Mouse (Mus musculus) neural tube, embryonic 15.5 days (tissue): ENCODE data around the gene Ece1. TPM values are rescaled to one million over a fixed set of nuclear protein-coding genes. Genes with fewer than 3 reads are reported as not detected.
A peak's percentile ranks its signal among the peaks of the same experiment; 100 is the strongest.

ENCODE experiments used
- ATAC-seq: fragments of 200-750 bp; cut with Nextera tagmentation; 2 replicates; pipeline ENCODE4 v1.8.0; 2017; ENCODE audit warnings: mild to moderate bottlenecking, moderate TSS enrichment, moderate library complexity; ENCODE audit not compliant: low FRiP score
- H3K27ac ChIP-seq: fragments of 300-500 bp; sonication (generic); replicated peaks from 2 replicates; pipeline ENCODE4 v1.5.1; 2015; ENCODE audit warnings: mild to moderate bottlenecking, inconsistent platforms
- H3K27me3 ChIP-seq: fragments of 300-500 bp; sonication (generic); replicated peaks from 2 replicates; pipeline ENCODE4 v1.6.1; 2015; ENCODE audit warnings: inconsistent platforms
- H3K36me3 ChIP-seq: fragments of 300-500 bp; sonication (generic); 2 replicates; pipeline ENCODE4 v1.6.1; 2015; ENCODE audit warnings: inconsistent platforms
- H3K4me1 ChIP-seq: fragments of 300-500 bp; sonication (generic); 2 replicates; pipeline ENCODE4 v1.6.1; 2015; ENCODE audit warnings: inconsistent platforms
- H3K4me2 ChIP-seq: fragments of 300-500 bp; sonication (generic); 2 replicates; pipeline ENCODE4 v1.6.1; 2015; ENCODE audit warnings: inconsistent platforms, mild to moderate bottlenecking, moderate library complexity
- H3K4me3 ChIP-seq: fragments of 300-500 bp; sonication (generic); replicated peaks from 2 replicates; pipeline ENCODE4 v1.5.1; 2015; ENCODE audit warnings: mild to moderate bottlenecking, inconsistent platforms
- H3K9ac ChIP-seq: fragments of 300-500 bp; sonication (generic); replicated peaks from 2 replicates; pipeline ENCODE4 v1.6.1; 2015; ENCODE audit warnings: mild to moderate bottlenecking, inconsistent platforms
- H3K9me3 ChIP-seq: fragments of 300-500 bp; sonication (generic); replicated peaks from 2 replicates; pipeline ENCODE4 v1.6.1; 2016; ENCODE audit warnings: inconsistent platforms
- WGBS: fragments of 180-500 bp; shearing (Covaris S2); methylation state at CpG from one replicate; pipeline ENCODE4 v1.1.7; 2015; ENCODE audit warnings: mixed read lengths; 5-methylcytosine and 5-hydroxymethylcytosine counted together
- polyA plus RNA-seq: library from polyadenylated mRNA; unstranded; fragments of >200 nt; fragmentation: Nextera tagmentation; extraction: Ambion mirVana; gene quantifications from 2 replicates; pipeline ENCODE4 v1.2.1, GENCODE M21; 2015

Ece1 gene
- polyA plus RNA-seq, 1 experiment from 2014 or later = 23.0 TPM

DNA sequence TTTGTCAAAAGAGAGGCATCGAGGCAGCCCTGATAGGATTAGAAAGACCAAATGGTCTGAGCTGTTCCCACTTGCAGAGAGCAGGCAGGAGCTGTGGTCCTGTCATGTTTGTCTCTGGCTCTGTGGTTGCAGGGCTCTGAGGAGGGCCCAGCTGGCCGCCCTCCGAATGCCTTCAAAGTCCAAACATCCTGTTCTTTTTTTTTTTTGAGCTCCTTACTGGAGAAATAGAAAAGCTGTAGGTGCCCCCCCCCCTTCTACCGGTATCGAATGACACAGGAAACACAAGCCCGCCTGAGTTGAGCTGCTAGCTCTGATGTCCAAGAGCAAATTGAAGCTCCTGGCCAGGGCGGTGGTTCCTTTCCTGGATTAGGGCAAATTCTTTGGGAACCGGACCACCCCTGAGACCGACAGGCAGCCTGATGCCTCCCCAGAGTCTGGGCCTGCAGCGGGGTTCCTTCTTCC is 58.5 kb downstream of the Ece1 start:
- peaks cover 39% of the 10 kb centered on the region for H3K4me1 ChIP-seq
- no peaks in the 10 kb centered on the region for H3K9me3 ChIP-seq
- WGBS = 47% methylated on average over 10 of the region's 10 CpGs
- H3K4me2 ChIP-seq = no peak overlapping the region
- H3K9ac ChIP-seq = no peak overlapping the region
- H3K36me3 ChIP-seq = no peaks in the 10 kb centered on the region
- H3K27me3 ChIP-seq = no peaks in the 10 kb centered on the region
- peak overlapping the region; percentile 65 for H3K27ac ChIP-seq
- no peak overlapping the region for H3K4me3 ChIP-seq
- ATAC-seq = no peak

DNA sequence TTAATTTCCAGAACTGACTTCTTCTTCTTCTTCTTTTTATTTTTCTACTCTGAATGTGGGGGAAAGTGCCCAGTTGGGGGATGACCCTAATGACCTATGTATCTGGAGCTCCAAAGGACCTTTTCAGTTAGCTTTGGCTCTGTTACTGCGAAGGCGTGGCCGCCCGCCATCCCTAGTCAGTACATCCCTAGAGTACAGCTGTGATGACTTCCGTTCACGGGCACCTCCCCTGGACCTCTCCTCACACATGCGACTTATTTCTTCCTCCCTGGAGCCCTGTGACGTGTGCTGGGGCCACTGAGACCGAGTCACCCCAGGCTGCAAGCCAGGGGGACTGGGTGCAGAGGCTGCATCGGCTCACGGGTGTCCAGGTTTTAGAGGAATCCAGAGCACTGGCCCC is 59.5 kb downstream of the Ece1 start:
- 89% methylated on average over 11 of the region's 11 CpGs for WGBS
- Histone ChIP-seq H3K9ac (no peak overlapping the region), H3K4me3 (no peak overlapping the region), H3K4me2 (no peak overlapping the region), H3K27me3 (no peaks in the 10 kb centered on the region), H3K27ac (no peak overlapping the region), H3K36me3 (no peaks in the 10 kb centered on the region), H3K4me1 (peaks cover 43% of the 10 kb centered on the region), H3K9me3 (no peaks in the 10 kb centered on the region)
- no peak for ATAC-seq

DNA sequence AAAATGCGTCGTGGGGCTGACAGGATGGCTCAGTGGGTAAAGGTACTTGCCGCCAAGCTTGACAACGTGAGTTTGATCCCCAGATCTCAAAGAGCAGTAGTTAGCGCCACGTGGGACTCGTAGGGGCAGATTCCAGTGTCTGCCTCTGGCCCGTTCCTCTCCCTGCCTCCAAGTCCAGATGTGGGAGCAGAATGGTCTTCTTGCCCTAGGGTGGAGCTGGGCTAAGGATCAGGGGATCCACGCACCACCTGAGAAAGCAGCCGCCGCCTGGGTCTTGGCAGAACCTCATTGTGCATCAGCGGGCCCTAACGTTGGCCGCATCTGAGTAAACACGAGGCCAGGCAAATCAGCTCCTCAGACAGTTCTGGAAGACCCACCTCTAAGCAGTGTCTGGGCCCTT is 61.0 kb downstream of the Ece1 start:
- Histone ChIP-seq H3K4me1 (peaks cover 31% of the 10 kb centered on the region), H3K4me3 (no peak overlapping the region), H3K9ac (no peak overlapping the region), H3K9me3 (no peaks in the 10 kb centered on the region), H3K36me3 (peaks cover 3% of the 10 kb centered on the region; the same call in 1 of the 2 replicates), H3K4me2 (no peak overlapping the region), H3K27ac (no peak overlapping the region), H3K27me3 (no peaks in the 10 kb centered on the region)
- 88% methylated on average over 15 of the region's 15 CpGs for WGBS
- ATAC-seq = no peak

DNA sequence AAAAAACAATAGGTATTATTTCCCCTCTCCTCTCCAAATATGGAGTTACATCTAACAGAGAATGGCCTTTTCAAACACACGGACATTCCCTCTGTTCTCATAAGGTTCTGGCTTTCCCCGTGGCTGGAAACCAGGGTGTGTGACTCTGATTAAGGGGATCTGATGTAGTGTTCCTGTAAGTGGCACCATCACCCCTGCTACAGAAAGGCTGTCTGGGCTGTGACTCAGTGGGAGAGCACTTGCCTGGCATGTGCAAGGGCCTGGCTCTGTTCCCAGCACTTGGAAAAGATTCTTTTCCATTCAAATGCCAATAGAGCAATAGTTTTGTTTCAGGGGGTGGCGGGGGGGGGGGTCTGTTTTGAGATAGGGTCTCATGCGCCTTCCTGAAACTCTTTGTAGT is 63.1 kb downstream of the Ece1 start:
- no peaks in the 10 kb centered on the region for H3K9me3 ChIP-seq
- no peaks in the 10 kb centered on the region for H3K27me3 ChIP-seq
- WGBS = 66% methylated on average over 4 of the region's 4 CpGs
- peaks cover 10% of the 10 kb centered on the region for H3K4me1 ChIP-seq
- H3K4me3 ChIP-seq = no peak overlapping the region
- ATAC-seq = no peak
- no peak overlapping the region for H3K27ac ChIP-seq
- no peak overlapping the region for H3K9ac ChIP-seq
- H3K4me2 ChIP-seq = no peak overlapping the region
- peaks cover 6% of the 10 kb centered on the region; the same call in 1 of the 2 replicates for H3K36me3 ChIP-seq

DNA sequence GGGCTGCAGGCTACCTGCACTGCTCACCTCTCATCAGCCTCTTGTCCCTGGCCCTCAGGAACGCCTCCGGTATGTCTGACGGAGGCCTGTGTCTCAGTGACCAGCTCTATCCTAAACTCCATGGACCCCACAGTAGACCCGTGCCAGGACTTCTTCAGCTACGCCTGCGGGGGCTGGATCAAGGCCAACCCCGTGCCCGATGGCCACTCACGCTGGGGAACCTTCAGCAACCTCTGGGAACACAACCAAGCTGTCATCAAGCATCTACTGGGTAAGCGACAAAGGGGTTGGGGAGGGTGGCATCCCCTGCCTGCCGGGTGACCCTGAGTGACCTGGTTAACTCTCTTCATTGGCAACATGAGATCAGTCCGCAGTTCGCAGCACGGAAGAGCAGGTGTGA is 64.1 kb downstream of the Ece1 start:
- Histone ChIP-seq H3K27ac (no peak overlapping the region), H3K4me1 (peaks cover 16% of the 10 kb centered on the region), H3K4me2 (no peak overlapping the region), H3K36me3 (peaks cover 6% of the 10 kb centered on the region; the same call in 1 of the 2 replicates), H3K27me3 (no peaks in the 10 kb centered on the region), H3K9me3 (no peaks in the 10 kb centered on the region), H3K9ac (no peak overlapping the region), H3K4me3 (no peak overlapping the region)
- WGBS = 80% methylated on average over 14 of the region's 14 CpGs
- no peak for ATAC-seq

DNA sequence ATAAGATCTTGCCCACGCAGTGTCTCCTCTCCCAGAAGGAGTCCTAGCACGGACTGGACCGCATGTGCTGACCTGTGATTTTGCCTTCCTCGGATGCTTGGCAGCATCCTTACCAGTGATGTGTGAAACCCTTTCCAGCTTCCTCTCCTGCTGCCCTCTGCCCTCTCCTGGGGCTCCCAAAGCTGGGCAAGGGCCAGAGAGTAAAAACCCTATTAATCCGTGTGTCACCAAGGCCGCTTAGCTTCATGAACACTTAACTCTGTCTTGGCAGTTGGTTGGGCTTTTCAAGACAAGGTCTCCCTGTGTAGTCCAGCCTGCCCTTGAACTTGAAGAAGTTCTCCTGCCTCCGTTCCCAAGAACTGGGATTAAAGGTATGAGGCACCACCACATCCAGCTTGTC is 65.1 kb downstream of the Ece1 start:
- H3K27me3 ChIP-seq = no peaks in the 10 kb centered on the region
- WGBS = 84% methylated on average over 7 of the region's 7 CpGs
- H3K27ac ChIP-seq = no peak overlapping the region
- peaks cover 20% of the 10 kb centered on the region for H3K4me1 ChIP-seq
- H3K36me3 ChIP-seq = peaks cover 6% of the 10 kb centered on the region; the same call in 1 of the 2 replicates
- no peak overlapping the region for H3K4me3 ChIP-seq
- H3K4me2 ChIP-seq = no peak overlapping the region
- no peak for ATAC-seq
- no peak overlapping the region for H3K9ac ChIP-seq
- H3K9me3 ChIP-seq = no peaks in the 10 kb centered on the region

DNA sequence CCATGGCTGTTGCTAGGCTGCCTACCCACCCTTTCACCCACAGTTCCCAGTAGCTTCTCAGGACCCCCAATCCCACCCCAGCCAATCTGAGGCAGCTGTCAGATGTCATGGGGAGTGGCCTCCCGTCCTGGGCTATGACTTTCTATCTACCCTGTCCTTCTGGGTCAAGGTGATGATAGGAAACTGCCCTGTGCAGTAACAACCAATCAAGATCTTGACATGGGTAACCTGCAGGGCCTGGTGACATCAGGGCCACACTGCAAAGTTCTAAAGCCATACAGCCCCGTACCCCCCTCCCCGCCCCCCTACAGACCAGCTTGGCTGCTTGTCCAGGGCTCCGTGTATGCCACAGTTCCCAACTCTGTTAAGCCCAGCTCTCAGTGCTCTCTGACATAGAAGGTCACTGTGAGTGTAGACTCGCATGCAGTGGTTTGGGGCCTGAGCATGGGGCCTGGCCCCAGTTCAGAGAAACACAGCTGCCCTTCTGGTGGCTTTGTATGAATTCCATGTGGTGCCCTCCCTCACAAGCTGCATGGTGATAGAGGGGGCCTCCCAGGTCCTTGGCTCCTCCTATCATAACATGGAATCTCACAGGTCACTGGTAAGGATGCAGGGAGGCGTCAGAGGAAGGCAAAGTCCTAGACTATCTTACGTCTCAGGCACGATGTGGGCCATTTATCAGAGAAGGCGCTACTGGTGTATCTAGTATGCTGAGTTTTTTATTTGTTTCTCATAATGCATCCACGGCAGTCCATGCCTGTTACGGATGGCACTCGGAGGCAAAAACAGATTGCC is 65.9 kb downstream of the Ece1 start:
- Histone ChIP-seq H3K36me3 (peaks cover 6% of the 10 kb centered on the region; the same call in 1 of the 2 replicates), H3K9me3 (no peaks in the 10 kb centered on the region), H3K4me1 (peaks cover 22% of the 10 kb centered on the region), H3K4me2 (no peak overlapping the region), H3K4me3 (no peak overlapping the region), H3K27me3 (no peaks in the 10 kb centered on the region), H3K27ac (no peak overlapping the region), H3K9ac (no peak overlapping the region)
- WGBS = 88% methylated on average over 12 of the region's 12 CpGs
- no peak for ATAC-seq

DNA sequence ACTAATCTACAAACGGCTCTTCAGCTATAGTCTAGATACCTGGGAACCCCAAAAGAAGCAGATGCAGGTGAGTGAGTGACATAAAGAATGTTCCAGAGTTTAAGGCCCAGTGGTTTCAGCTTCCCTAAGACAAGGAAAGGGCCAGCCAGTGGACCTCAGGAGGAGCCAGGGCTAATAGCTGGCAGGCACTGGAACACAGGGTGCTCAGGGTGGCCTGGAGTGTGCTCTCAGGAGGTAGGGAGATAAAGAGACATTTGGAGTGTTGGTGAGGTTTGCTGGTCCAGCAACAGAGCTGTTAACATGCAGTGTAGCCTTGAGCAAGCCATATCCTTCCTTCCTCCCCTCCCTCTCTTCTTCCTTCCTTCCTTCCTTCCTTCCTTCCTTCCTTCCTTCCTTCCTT is 66.8 kb downstream of the Ece1 start:
- peaks cover 22% of the 10 kb centered on the region for H3K4me1 ChIP-seq
- H3K36me3 ChIP-seq = peaks cover 6% of the 10 kb centered on the region; the same call in 1 of the 2 replicates
- no peaks in the 10 kb centered on the region for H3K27me3 ChIP-seq
- no peak overlapping the region for H3K27ac ChIP-seq
- H3K4me3 ChIP-seq = no peak overlapping the region
- no peak overlapping the region for H3K4me2 ChIP-seq
- 96% methylated on average over 1 of the region's 1 CpGs for WGBS
- no peak overlapping the region for H3K9ac ChIP-seq
- ATAC-seq = no peak
- no peaks in the 10 kb centered on the region for H3K9me3 ChIP-seq

DNA sequence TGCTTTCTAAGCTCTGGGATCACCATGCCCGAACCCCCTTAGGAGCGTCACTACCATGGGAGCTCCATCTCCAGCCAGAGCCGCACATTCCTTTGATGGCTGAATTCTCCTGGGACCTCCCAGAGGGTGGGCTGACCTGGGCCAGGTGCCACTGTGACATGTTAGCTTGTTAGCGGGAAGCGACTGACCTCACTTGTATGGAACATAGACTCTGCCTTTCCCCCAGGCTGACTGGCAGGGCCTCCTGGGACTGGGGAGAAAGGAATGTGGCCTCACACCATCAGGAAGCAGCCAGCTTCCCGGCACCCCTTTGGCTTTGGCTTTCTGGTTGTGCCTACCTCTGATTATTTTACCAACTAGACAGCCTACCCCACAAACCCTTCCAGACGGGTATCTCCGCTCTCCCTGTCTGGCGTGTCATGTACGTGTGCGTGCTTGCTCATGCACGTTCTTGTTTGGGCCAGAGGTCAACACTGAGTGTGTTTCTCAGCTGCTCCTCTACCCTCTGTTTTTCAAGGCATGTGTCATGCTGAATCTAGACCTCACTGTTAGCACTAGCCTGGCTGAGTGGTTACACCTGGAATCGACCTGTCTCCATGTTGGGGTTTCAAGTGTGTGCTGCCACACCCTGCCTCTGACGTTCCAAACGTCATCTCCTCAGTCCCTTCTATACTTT is 67.4 kb downstream of the Ece1 start:
- no peak overlapping the region for H3K27ac ChIP-seq
- no peak for ATAC-seq
- H3K9me3 ChIP-seq = no peaks in the 10 kb centered on the region
- peaks cover 22% of the 10 kb centered on the region for H3K4me1 ChIP-seq
- 82% methylated on average over 15 of the region's 15 CpGs for WGBS
- no peak overlapping the region for H3K4me2 ChIP-seq
- H3K27me3 ChIP-seq = no peaks in the 10 kb centered on the region
- H3K9ac ChIP-seq = no peak overlapping the region
- H3K4me3 ChIP-seq = no peak overlapping the region
- peaks cover 9% of the 10 kb centered on the region; the same call in 1 of the 2 replicates for H3K36me3 ChIP-seq

DNA sequence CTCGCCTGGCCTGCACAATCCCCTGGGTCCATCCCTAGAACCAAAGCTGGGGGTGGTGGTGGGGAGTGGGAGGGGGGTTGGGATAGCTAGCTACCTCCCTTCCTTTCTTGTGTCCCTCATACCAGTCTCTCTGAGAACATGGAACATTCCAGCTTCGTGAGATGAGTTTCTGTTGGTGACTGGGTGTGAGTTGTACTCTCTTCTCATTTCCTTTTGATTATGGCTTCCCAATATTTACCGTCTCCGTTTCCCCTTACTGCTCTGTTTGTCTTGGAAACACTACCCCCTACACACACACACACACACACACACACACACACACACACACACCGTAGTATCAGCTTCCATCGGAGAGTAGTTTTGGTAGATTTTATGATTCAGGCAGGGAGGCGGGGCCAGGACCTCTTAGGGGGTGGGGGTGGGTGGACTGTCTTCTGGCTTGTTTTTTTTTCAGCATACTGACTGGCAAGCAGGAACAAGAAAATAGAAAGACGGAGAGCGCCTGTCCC is 68.5 kb downstream of the Ece1 start:
- no peak for ATAC-seq
- H3K4me2 ChIP-seq = no peak overlapping the region
- no peaks in the 10 kb centered on the region for H3K27me3 ChIP-seq
- H3K4me3 ChIP-seq = no peak overlapping the region
- peaks cover 19% of the 10 kb centered on the region for H3K36me3 ChIP-seq
- H3K4me1 ChIP-seq = peaks cover 22% of the 10 kb centered on the region
- 25% methylated on average over 9 of the region's 9 CpGs for WGBS
- H3K9ac ChIP-seq = no peak overlapping the region
- peak overlapping the region; percentile 58; the same call in 1 of the 2 replicates for H3K27ac ChIP-seq
- H3K9me3 ChIP-seq = no peaks in the 10 kb centered on the region

DNA sequence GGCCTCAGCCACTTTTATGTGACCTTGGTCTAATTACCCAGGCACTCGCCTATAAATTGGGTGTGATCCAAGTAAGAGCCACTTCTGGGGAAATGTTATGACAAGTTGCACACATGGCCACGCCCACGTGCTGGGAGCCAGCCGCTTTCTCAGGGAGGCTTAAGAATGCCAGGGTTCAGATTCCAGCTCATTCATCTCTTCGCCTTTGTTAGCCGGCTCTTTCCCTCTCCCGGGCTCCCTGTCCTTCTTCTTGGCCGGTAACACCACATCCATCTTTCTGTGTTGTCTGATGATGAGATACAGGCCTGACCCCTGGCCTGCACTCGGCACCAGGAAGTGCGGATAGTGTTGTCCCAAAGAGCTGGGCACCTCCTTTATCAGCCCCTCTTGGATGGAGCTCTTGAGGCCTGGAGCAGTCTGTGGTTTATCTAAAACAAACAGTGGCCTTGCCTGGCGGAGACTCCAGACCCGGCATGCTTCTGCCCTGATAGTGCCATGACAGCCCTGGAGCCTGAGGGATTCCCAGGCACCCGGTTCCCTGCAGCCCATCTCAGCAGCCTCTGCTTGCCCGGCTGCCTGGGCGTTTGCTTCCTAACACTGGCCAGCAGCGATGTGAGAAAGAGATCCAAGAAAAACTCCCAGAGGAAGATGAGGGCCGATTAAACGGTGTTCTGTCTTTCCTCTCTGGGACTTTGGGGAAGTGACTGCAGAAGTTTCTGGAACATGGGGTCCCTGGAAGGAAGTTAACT is 69.1 kb downstream of the Ece1 start:
- WGBS = 19% methylated on average over 18 of the region's 18 CpGs
- Histone ChIP-seq H3K9me3 (no peaks in the 10 kb centered on the region), H3K27ac (peak overlapping the region; percentile 58), H3K4me3 (no peak overlapping the region), H3K27me3 (no peaks in the 10 kb centered on the region), H3K36me3 (peaks cover 22% of the 10 kb centered on the region), H3K4me1 (peaks cover 19% of the 10 kb centered on the region), H3K4me2 (no peak overlapping the region; the same call in 1 of the 2 replicates), H3K9ac (no peak overlapping the region)
- no peak for ATAC-seq
